Mouse (Mus musculus): Measurements from ENCODE around the gene Gm10697. TPM values are rescaled to one million over a fixed set of nuclear protein-coding genes. Genes with fewer than 3 reads are reported as not detected.
"Not testable (repeated sequence)": the region's sequence is repeated elsewhere in the genome, so short reads cannot be mapped to it uniquely, and the experiment has no call there.

The Gm10697 gene
- not detected in 2 replicates for polyA plus RNA-seq (2012; ENCODE audit: insufficient read depth, insufficient read length, missing spikeins)

- not testable (repeated sequence) for H3K4me1 ChIP-seq (ENCODE audit: control insufficient read depth, insufficient read depth, insufficient read length, low read length); H3K27ac ChIP-seq (replicated peaks; ENCODE audit: low read depth, low read length); H3K4me3 ChIP-seq (ENCODE audit: insufficient read depth, low read depth, low read length)
These were observed at the start of gene Gm10697 for GRCm38 (mm10) chr3:94072544-94072943. Gm10697 (minus strand) TSS chr3:94072644.

GRCm38 (mm10) chr3:94115071-94115470 is 42.6 kb upstream of the Gm10697 start:
- not testable (repeated sequence) for H3K4me1 ChIP-seq (ENCODE audit: control insufficient read depth, insufficient read depth, insufficient read length, low read length); H3K27ac ChIP-seq (replicated peaks; ENCODE audit: low read depth, low read length); H3K4me3 ChIP-seq (ENCODE audit: insufficient read depth, low read depth, low read length)

GRCm38 (mm10) chr3:94054785-94055184 is 17.7 kb downstream of the Gm10697 start, which contains the start of gene Gm9125:
Gm9125 (minus strand) TSS chr3:94054885.
- not testable (repeated sequence) for H3K27ac ChIP-seq (replicated peaks; ENCODE audit: low read depth, low read length); H3K4me3 ChIP-seq (ENCODE audit: insufficient read depth, low read depth, low read length); H3K4me1 ChIP-seq (ENCODE audit: control insufficient read depth, insufficient read depth, insufficient read length, low read length)

- H3K4me1 ChIP-seq (ENCODE audit: control insufficient read depth, insufficient read depth, insufficient read length, low read length); H3K4me3 ChIP-seq (ENCODE audit: insufficient read depth, low read depth, low read length); H3K27ac ChIP-seq (replicated peaks; ENCODE audit: low read depth, low read length): not testable (repeated sequence)
These were observed 22.8 kb downstream of the Gm10697 start for GRCm38 (mm10) chr3:94049566-94050121.

GRCm38 (mm10) chr3:94038241-94038640 is 34.2 kb downstream of the Gm10697 start:
- H3K4me3 ChIP-seq (ENCODE audit: insufficient read depth, low read depth, low read length); H3K27ac ChIP-seq (replicated peaks; ENCODE audit: low read depth, low read length); H3K4me1 ChIP-seq (ENCODE audit: control insufficient read depth, insufficient read depth, insufficient read length, low read length): not testable (repeated sequence)

GRCm38 (mm10) chr3:94034400-94034799 is 38.0 kb downstream of the Gm10697 start:
- H3K4me1 ChIP-seq (ENCODE audit: control insufficient read depth, insufficient read depth, insufficient read length, low read length); H3K27ac ChIP-seq (replicated peaks; ENCODE audit: low read depth, low read length); H3K4me3 ChIP-seq (ENCODE audit: insufficient read depth, low read depth, low read length): not testable (repeated sequence)

Other genes starting within 250 kb of the Gm10697 start
- gene Tdpoz3, start 246.6 kb downstream of the Gm10697 start, polyA plus RNA-seq (2012; ENCODE audit: insufficient read depth, insufficient read length, missing spikeins) = not detected in 2 replicates
- not detected in 2 replicates for gene Gm9117, start 129.1 kb downstream of the Gm10697 start, polyA plus RNA-seq (2012; ENCODE audit: insufficient read depth, insufficient read length, missing spikeins)
- gene Tdpoz5, start 111.3 kb downstream of the Gm10697 start, polyA plus RNA-seq (2012; ENCODE audit: insufficient read depth, insufficient read length, missing spikeins) = not detected in 2 replicates
- not detected in 2 replicates for gene Gm9125, start 17.8 kb downstream of the Gm10697 start, polyA plus RNA-seq (2012; ENCODE audit: insufficient read depth, insufficient read length, missing spikeins)
- gene Gm10696, start 105.5 kb upstream of the Gm10697 start, polyA plus RNA-seq (2012; ENCODE audit: insufficient read depth, insufficient read length, missing spikeins) = not detected in 2 replicates
- gene Gm5286, start 124.1 kb upstream of the Gm10697 start, polyA plus RNA-seq (2012; ENCODE audit: insufficient read depth, insufficient read length, missing spikeins) = not detected in 2 replicates
- not detected in 2 replicates for gene Gm4778, start 191.4 kb upstream of the Gm10697 start, polyA plus RNA-seq (2012; ENCODE audit: insufficient read depth, insufficient read length, missing spikeins)
- gene Them4, start 237.4 kb upstream of the Gm10697 start, polyA plus RNA-seq (2012; ENCODE audit: insufficient read depth, insufficient read length, missing spikeins) = 20.7 and 24.0 TPM in 2 replicates

All from brown adipose tissue, adult 24 weeks (tissue).